Mouse (Mus musculus) CH12.LX (cell line): Measurements from ENCODE around the gene Ubash3b. TPM values are rescaled to one million over a fixed set of nuclear protein-coding genes. Genes with fewer than 3 reads are reported as not detected.

ENCODE experiments used
- DNase-seq: peaks from one replicate; pipeline ENCODE4 v3.0.0-alpha.2; 2013; ENCODE audit errors: extremely low read depth
- H3K27ac ChIP-seq: 2 replicates; pipeline ENCODE4 v1.5.1; 2012; ENCODE audit warnings: low read depth, mild to moderate bottlenecking, control low read depth, moderate library complexity; ENCODE audit not compliant: insufficient read depth
- H3K27me3 ChIP-seq: replicated peaks from 2 replicates; pipeline ENCODE3; 2012; ENCODE audit warnings: inconsistent platforms
- H3K36me3 ChIP-seq, 2 experiments: replicated peaks in 1 of 2; 2 replicates each; pipeline versions ENCODE3 to v1.6.1; 2012; ENCODE audit warnings: inconsistent platforms in 1 of 2, low read length in 1 of 2, mild to moderate bottlenecking in 1 of 2, mixed read lengths in 1 of 2, moderate library complexity in 1 of 2; ENCODE audit not compliant: control insufficient read depth in 1 of 2, insufficient read depth in 1 of 2
- H3K4me1 ChIP-seq, 2 experiments: 2 replicates each; pipeline ENCODE4 v1.6.1; 2012; ENCODE audit warnings: inconsistent platforms in 1 of 2, moderate library complexity in 1 of 2; ENCODE audit not compliant: insufficient read depth in 2 of 2, control insufficient read depth in 1 of 2
- H3K4me2 ChIP-seq: 2 replicates; pipeline ENCODE4 v1.6.1; 2012; ENCODE audit warnings: low read depth, mild to moderate bottlenecking, control low read depth; ENCODE audit not compliant: poor library complexity, insufficient read depth, severe bottlenecking
- H3K4me3 ChIP-seq, 3 experiments: fragments of 150-350 bp in 1 of 3; sonication (generic) in 1 of 3; replicated peaks in 1 of 3; 2 replicates each; pipeline versions ENCODE3 to v1.5.1; 2011 to 2012; ENCODE audit warnings: low read depth in 2 of 3, low read length in 2 of 3, mild to moderate bottlenecking in 2 of 3, moderate library complexity in 2 of 3, control low read depth in 1 of 3, improper control_type of control experiment in 1 of 3, inconsistent platforms in 1 of 3, mixed read lengths in 1 of 3; ENCODE audit not compliant: poor library complexity in 1 of 3
- H3K79me2 ChIP-seq: replicated peaks from 2 replicates; pipeline ENCODE4 v1.6.1; 2012; ENCODE audit warnings: mild to moderate bottlenecking, moderate library complexity; ENCODE audit not compliant: control insufficient read depth, poor library complexity, insufficient read depth, severe bottlenecking; ENCODE audit errors: extremely low read depth
- H3K9ac ChIP-seq: 2 replicates; pipeline ENCODE4 v1.6.1; 2012; ENCODE audit warnings: low read depth, mild to moderate bottlenecking, control low read depth, moderate library complexity; ENCODE audit not compliant: insufficient read depth
- H3K9me3 ChIP-seq: replicated peaks from 2 replicates; pipeline ENCODE3; 2012; ENCODE audit warnings: low read length, inconsistent platforms, mixed read lengths
- CHD2 ChIP-seq: IDR thresholded peaks from 2 replicates; pipeline ENCODE4 v1.6.1; 2011; ENCODE audit warnings: low read length, improper control_type of control experiment
- E2F4 ChIP-seq: IDR thresholded peaks from 2 replicates; pipeline ENCODE4 v1.6.1; 2011; ENCODE audit warnings: low read depth, low read length, improper control_type of control experiment; ENCODE audit not compliant: insufficient replicate concordance
- EP300 ChIP-seq: IDR thresholded peaks from 2 replicates; pipeline ENCODE4 v1.6.1; 2011; ENCODE audit warnings: low read length, improper control_type of control experiment
- ETS1 ChIP-seq: conservative IDR thresholded peaks from 2 replicates; pipeline ENCODE4 v1.6.1; 2012; ENCODE audit warnings: low read depth, mild to moderate bottlenecking, inconsistent platforms, low read length, improper control_type of control experiment, moderate library complexity
- JUN ChIP-seq: IDR thresholded peaks from 2 replicates; pipeline ENCODE4 v1.6.1; 2011; ENCODE audit warnings: low read depth, mild to moderate bottlenecking, low read length, improper control_type of control experiment, moderate library complexity; ENCODE audit not compliant: insufficient read depth
- KAT2A ChIP-seq: IDR thresholded peaks from 2 replicates; pipeline ENCODE4 v1.6.1; 2012; ENCODE audit warnings: low read length, improper control_type of control experiment, inconsistent platforms; ENCODE audit not compliant: insufficient replicate concordance
- MAFK ChIP-seq: IDR thresholded peaks from 2 replicates; pipeline ENCODE4 v1.6.1; 2011; ENCODE audit warnings: low read length, improper control_type of control experiment; ENCODE audit not compliant: insufficient replicate concordance
- MAX ChIP-seq: IDR thresholded peaks from 2 replicates; pipeline ENCODE4 v1.6.1; 2011; ENCODE audit warnings: low read length, improper control_type of control experiment
- MEF2A ChIP-seq: IDR thresholded peaks from 2 replicates; pipeline ENCODE4 v1.6.1; 2014; ENCODE audit warnings: low read depth, mild to moderate bottlenecking, inconsistent platforms, low read length, improper control_type of control experiment, borderline replicate concordance
- PAX5 ChIP-seq: IDR thresholded peaks from 2 replicates; pipeline ENCODE4 v1.6.1; 2012; ENCODE audit warnings: low read length, inconsistent platforms, mixed read lengths
- POLR2A ChIP-seq: IDR thresholded peaks from 2 replicates; pipeline ENCODE4 v1.6.1; 2011; ENCODE audit warnings: low read depth, mild to moderate bottlenecking, improper control_type of control experiment, low read length
- TBP ChIP-seq: conservative IDR thresholded peaks from 2 replicates; pipeline ENCODE4 v1.6.1; 2011; ENCODE audit warnings: low read depth, low read length, improper control_type of control experiment
- USF2 ChIP-seq: conservative IDR thresholded peaks from 2 replicates; pipeline ENCODE4 v1.6.1; 2011; ENCODE audit warnings: low read depth, low read length, improper control_type of control experiment
- ZKSCAN1 ChIP-seq: IDR thresholded peaks from 2 replicates; pipeline ENCODE4 v1.6.1; 2012; ENCODE audit warnings: low read depth, inconsistent platforms, low read length, improper control_type of control experiment, borderline replicate concordance
- ZMIZ1 ChIP-seq: IDR thresholded peaks from 2 replicates; pipeline ENCODE4 v1.6.1; 2012; ENCODE audit warnings: low read depth, mild to moderate bottlenecking, inconsistent platforms, low read length, improper control_type of control experiment
- dilution Hi-C: fragments of 300-500 bp; cut with MboI; formaldehyde crosslinking; loops from 2 replicates; pipeline ENCODE4 v1.14.3; 2020; ENCODE audit warnings: low sequenced_read_pairs; ENCODE audit not compliant: extremely low pct_unique_long_range_greater_than_20kb, extremely low pct_ligation_motif_present
- in situ Hi-C: fragments of 300-500 bp; cut with MboI; formaldehyde crosslinking; loops from 3 replicates; pipeline ENCODE4 v1.14.3; 2019; ENCODE audit warnings: low sequenced_read_pairs, low pct_ligation_motif_present, low pct_unique_long_range_greater_than_20kb, mixed read lengths
- polyA plus RNA-seq: library from polyadenylated mRNA; unstranded; fragments of >175 nt; gene quantifications from 2 replicates; pipeline ENCODE4 v1.2.1, GENCODE M21; 2012; ENCODE audit warnings: low read depth; ENCODE audit not compliant: insufficient read length
- total RNA-seq, 2 experiments: library from RNA; depleted of rRNA; stranded (reverse); fragments of 300-350 nt in 1 of 2; fragments of >200 nt in 1 of 2; gene quantifications; 2 replicates each; pipeline ENCODE4 v1.2.3; 2012 to 2014

Ubash3b gene
- total and polyA plus RNA-seq, 3 experiments = 2.8 to 4.6 (median 4.2) TPM

DNA sequence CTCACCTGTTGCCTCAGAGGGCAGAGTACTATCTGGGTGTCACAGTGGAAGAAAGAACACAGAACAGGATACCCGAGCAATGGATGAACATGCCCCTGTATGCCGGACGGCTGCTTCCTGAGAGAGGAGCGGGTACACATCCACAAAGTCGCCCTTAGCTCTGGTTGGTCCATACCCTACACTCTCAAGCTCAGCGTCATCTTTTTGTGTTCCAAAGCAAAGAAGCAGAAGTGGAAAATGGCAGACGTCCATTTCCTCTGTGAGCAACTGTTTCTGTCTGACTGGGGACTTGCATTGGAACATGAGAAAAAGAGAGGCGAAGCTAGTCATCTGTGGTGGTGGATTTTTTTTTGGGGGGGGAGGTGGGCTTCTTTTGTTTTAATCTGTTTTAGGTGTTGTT lies 30.9 kb downstream of the Ubash3b start:
- Histone ChIP-seq H3K4me3 (no peak overlapping the region), H3K27ac (0 out of 2 replicates have a peak overlapping the region, but pooled peaks have one; percentile 21), H3K36me3 (peaks cover 0 to 1% of the 10 kb centered on the region in 2 experiments), H3K79me2 (no peaks in the 10 kb centered on the region), H3K4me1 (peaks cover 13 to 35% of the 10 kb centered on the region in 2 experiments), H3K4me2 (no peak overlapping the region; the same call in 1 of the 2 replicates), H3K9me3 (no peaks in the 10 kb centered on the region), H3K9ac (no peak overlapping the region), H3K27me3 (no peaks in the 10 kb centered on the region)
- peak; percentile 32 for DNase-seq
- dilution Hi-C loops = no loop called here
- TF ChIP-seq EP300 (peak; percentile 45; the same call in 1 of the 2 replicates), PAX5 (no peak), POLR2A (no peak), TBP (no peak), MAFK (no peak), KAT2A (no peak), E2F4 (no peak), JUN (no peak), ETS1 (peak; percentile 13; the same call in 1 of the 2 replicates)
- in situ Hi-C loops = no loop called here

DNA sequence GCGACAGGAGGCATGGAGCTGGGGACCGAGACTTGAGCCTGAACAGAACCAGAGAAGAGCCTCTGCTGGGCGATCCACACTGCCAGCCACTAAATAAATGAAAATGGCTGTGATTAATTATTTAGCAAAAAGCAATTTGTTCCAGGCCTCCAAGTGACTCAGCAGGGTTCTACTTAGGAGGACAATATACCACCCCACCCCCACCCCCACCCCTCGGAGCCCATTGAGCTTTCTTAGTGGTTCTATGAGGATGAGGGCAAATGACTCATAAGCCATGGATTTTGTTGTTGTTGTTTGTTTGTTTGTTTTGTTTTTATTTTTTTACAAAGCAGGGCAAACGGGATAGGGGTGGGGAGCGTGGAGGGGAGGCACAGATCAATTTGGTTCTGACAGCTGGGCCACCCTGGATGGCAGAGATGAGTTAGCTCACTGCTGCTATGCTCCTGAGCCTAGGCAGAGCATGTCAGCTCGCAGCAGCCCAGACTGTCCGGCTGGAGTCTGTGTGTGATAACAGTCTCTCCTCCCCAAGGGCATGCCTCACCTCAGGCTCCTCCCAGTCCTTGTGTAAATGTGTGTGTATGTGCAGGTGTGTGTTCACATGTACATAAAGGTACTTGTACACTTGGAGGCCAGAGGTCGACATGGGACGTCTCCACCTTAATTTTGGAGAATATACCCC lies 31.6 kb downstream of the Ubash3b start:
- Histone ChIP-seq H3K9me3 (no peaks in the 10 kb centered on the region), H3K4me2 (no peak overlapping the region), H3K9ac (no peak overlapping the region), H3K79me2 (no peaks in the 10 kb centered on the region), H3K4me3 (no peak overlapping the region), H3K27ac (no peak overlapping the region), H3K27me3 (no peaks in the 10 kb centered on the region), H3K4me1 (peaks cover 13 to 30% of the 10 kb centered on the region in 2 experiments), H3K36me3 (peaks cover 0 to 2% of the 10 kb centered on the region in 2 experiments)
- in situ Hi-C loops = no loop called here
- dilution Hi-C loops = no loop called here
- no peak for DNase-seq
- TF ChIP-seq ZKSCAN1 = no peak

DNA sequence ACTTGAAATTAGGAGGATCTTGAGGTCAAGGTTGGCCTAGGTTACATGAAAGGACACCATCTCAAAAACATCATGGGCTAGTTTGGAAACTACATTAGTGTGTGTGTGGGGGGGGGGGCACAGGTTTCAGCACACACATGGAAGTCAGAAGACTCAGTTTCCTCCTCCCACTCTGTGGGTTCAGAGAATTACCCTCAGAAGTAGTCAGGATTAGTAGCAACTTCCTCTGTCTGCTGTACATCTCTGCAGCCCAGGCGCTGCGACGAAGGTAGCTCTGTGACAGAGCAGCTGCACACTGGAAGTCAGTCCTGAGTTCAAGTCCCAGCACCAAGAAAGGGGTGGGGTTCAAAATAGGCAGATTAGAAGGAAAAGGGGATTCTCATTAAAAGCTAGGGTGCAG lies 32.2 kb downstream of the Ubash3b start:
- Histone ChIP-seq H3K36me3 (peaks cover 0 to 3% of the 10 kb centered on the region in 2 experiments), H3K4me1 (peaks cover 13 to 27% of the 10 kb centered on the region in 2 experiments), H3K27me3 (no peaks in the 10 kb centered on the region), H3K4me2 (no peak overlapping the region), H3K9ac (no peak overlapping the region), H3K27ac (no peak overlapping the region), H3K9me3 (no peaks in the 10 kb centered on the region), H3K79me2 (no peaks in the 10 kb centered on the region), H3K4me3 (no peak overlapping the region)
- no peak for TF ChIP-seq MEF2A
- TF ChIP-seq USF2 = no peak
- no peak for TF ChIP-seq TBP
- TF ChIP-seq MAX = no peak
- no peak for TF ChIP-seq ZMIZ1
- no peak for TF ChIP-seq CHD2
- TF ChIP-seq E2F4 = no peak
- no peak for DNase-seq
- in situ Hi-C loops (no loop called here), dilution Hi-C loops (no loop called here)
